Mouse (Mus musculus) midbrain, embryonic 16.5 days (tissue): ENCODE data around the gene Maml1. TPM values are rescaled to one million over a fixed set of nuclear protein-coding genes. Genes with fewer than 3 reads are reported as not detected.

Experiments
- ATAC-seq: fragments of 200-750 bp; cut with Nextera tagmentation; 2 replicates; pipeline ENCODE4 v1.8.0; 2017; ENCODE audit warnings: moderate TSS enrichment
- H3K27ac ChIP-seq: fragments of 300-500 bp; sonication (generic); 2 replicates; pipeline ENCODE4 v1.5.1; 2014; ENCODE audit warnings: mild to moderate bottlenecking, low read length, mixed read lengths
- H3K27me3 ChIP-seq: fragments of 300-500 bp; sonication (generic); 2 replicates; pipeline ENCODE4 v1.6.1; 2014; ENCODE audit warnings: low read depth, low read length, mixed read lengths; ENCODE audit not compliant: control insufficient read depth, insufficient read depth
- H3K36me3 ChIP-seq: fragments of 300-500 bp; sonication (generic); 2 replicates; pipeline ENCODE4 v1.6.1; 2014; ENCODE audit warnings: mild to moderate bottlenecking, low read length, moderate library complexity, mixed read lengths; ENCODE audit not compliant: control insufficient read depth, insufficient read depth
- H3K4me1 ChIP-seq: fragments of 300-500 bp; sonication (generic); 2 replicates; pipeline ENCODE4 v1.6.1; 2014; ENCODE audit warnings: mild to moderate bottlenecking, low read length, mixed read lengths; ENCODE audit not compliant: control insufficient read depth, insufficient read depth
- H3K4me2 ChIP-seq: fragments of 300-500 bp; sonication (generic); 2 replicates; pipeline ENCODE4 v1.6.1; 2014; ENCODE audit warnings: mild to moderate bottlenecking, low read length, mixed read lengths
- H3K4me3 ChIP-seq: fragments of 300-500 bp; sonication (generic); 2 replicates; pipeline ENCODE4 v1.5.1; 2014; ENCODE audit warnings: low read depth, mild to moderate bottlenecking, low read length, moderate library complexity, mixed read lengths
- H3K9ac ChIP-seq: fragments of 300-500 bp; sonication (generic); 2 replicates; pipeline ENCODE4 v1.6.1; 2014; ENCODE audit warnings: low read depth, low read length, mixed read lengths
- H3K9me3 ChIP-seq: fragments of 300-500 bp; sonication (generic); replicated peaks from 2 replicates; pipeline ENCODE4 v1.6.1; 2014; ENCODE audit warnings: mild to moderate bottlenecking, low read length, mixed read lengths; ENCODE audit not compliant: control insufficient read depth, poor library complexity, severe bottlenecking
- WGBS: fragments of 180-500 bp; shearing (Covaris S2); extraction: QIAGEN DNeasy Blood & Tissue Kit; methylation state at CpG from one replicate; pipeline ENCODE4 v1.1.7; 2014; 5-methylcytosine and 5-hydroxymethylcytosine counted together
- polyA plus RNA-seq: library from polyadenylated mRNA; unstranded; fragments of >200 nt; fragmentation: Nextera tagmentation; extraction: Ambion mirVana; gene quantifications from 2 replicates; pipeline ENCODE4 v1.2.1, GENCODE M21; 2015

The Maml1 gene
- polyA plus RNA-seq, 1 experiment from 2014 or later, result 2.0 TPM

DNA sequence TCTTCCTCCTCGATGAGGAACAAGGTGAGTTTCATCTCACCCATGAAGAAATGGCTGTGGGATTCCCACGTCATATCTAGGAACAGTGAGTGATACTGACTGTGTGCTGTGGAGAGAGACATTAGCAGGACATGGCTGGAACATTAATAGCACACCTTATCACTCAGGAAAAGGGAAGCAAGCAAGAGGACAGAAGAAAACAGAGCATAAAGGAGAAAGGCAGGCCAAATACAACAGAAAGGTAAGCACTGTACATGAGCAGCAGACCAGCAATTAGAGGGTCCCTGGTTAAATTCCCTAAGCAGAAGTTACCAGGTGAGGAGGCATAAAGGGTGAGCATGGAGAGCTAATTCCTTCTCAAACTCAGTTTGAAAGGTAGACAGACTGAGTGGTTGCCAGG, 17.0 kb downstream of the Maml1 start:
- peaks cover 4% of the 10 kb centered on the region for H3K4me1 ChIP-seq
- H3K9me3 ChIP-seq, result no peaks in the 10 kb centered on the region
- no peak overlapping the region for H3K9ac ChIP-seq
- no peak overlapping the region for H3K27ac ChIP-seq
- no peaks in the 10 kb centered on the region for H3K36me3 ChIP-seq
- no peak overlapping the region for H3K4me2 ChIP-seq
- 95% methylated on average over 2 of the region's 2 CpGs for WGBS
- no peak overlapping the region for H3K4me3 ChIP-seq
- no peaks in the 10 kb centered on the region for H3K27me3 ChIP-seq
- no peak for ATAC-seq

DNA sequence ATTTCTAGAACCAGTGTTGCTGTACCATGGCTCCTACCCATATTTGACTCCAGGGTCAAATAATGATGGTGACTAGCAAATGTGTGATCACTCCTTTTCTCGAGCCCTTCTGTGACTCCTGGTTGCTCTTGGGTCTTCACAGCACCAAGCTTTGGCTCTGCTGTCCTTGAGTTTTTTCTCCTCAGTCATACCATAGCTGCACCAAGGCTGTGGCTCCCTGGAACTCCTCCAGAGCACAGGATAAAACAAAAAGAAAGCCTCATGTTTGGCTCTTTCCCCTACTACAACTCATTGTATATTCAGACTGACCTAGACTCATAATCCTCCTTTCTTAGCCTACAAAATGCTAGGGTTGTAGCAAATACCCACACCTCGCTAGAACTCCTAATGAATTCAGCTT, 19.3 kb downstream of the Maml1 start:
- H3K4me3 ChIP-seq, result no peak overlapping the region
- H3K9ac ChIP-seq, result no peak overlapping the region
- WGBS, result 68% methylated on average over 2 of the region's 2 CpGs
- H3K27ac ChIP-seq, result no peak overlapping the region
- no peaks in the 10 kb centered on the region for H3K36me3 ChIP-seq
- no peak overlapping the region for H3K4me2 ChIP-seq
- ATAC-seq, result no peak
- no peaks in the 10 kb centered on the region for H3K27me3 ChIP-seq
- H3K9me3 ChIP-seq, result no peaks in the 10 kb centered on the region
- H3K4me1 ChIP-seq, result peaks cover 4% of the 10 kb centered on the region

DNA sequence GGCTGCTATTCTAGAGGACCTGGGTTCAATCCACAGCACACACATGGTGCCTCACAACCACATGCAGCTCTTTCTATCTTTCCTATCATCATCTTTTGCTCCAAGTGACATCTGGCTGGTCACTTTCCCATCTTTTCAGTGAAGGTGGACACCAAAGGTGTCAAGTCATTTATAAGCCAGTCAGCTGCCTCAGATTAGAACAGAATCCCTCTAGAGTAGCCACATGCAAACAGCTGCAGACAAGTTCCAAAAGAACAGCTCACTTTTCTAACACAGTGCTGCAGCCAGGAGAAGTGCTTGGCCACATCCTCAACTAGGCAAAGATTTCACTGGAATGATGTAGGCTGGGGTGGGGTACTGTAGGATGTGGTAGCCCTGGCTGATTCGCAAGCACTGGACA, 22.2 kb downstream of the Maml1 start:
- 88% methylated on average over 1 of the region's 1 CpGs for WGBS
- ATAC-seq, result no peak

DNA sequence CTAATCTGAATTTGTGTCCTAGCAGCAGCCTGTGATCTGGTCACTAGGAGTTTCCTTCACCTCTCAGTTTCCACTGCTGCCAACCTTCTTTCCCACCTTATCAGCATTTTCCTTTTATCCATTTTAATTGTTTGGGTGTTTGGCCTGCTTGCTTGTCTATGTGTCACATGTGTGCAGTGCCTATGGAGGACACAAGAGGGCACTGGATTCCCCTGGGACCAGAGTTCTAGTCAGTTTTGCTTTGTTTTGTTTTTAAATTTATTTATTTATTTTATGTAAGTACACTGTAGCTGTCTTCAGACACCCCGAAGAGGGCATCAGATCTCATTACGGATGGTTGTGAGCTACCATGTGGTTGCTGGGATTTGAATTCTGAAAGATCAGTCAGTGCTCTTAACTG, 22.9 kb downstream of the Maml1 start:
- peaks cover 16% of the 10 kb centered on the region for H3K36me3 ChIP-seq
- H3K4me1 ChIP-seq, result peaks cover 4% of the 10 kb centered on the region; the same call in 1 of the 2 replicates
- 90% methylated on average over 2 of the region's 2 CpGs for WGBS
- H3K4me2 ChIP-seq, result no peak overlapping the region
- no peak overlapping the region for H3K27ac ChIP-seq
- no peak overlapping the region for H3K9ac ChIP-seq
- no peak for ATAC-seq
- no peak overlapping the region for H3K4me3 ChIP-seq
- H3K9me3 ChIP-seq, result no peaks in the 10 kb centered on the region
- no peaks in the 10 kb centered on the region for H3K27me3 ChIP-seq

More for the DNA sequence above, 22.2 kb downstream of the Maml1 start:
- Histone ChIP-seq H3K27me3 (no peaks in the 10 kb centered on the region), H3K27ac (no peak overlapping the region), H3K4me1 (peaks cover 4% of the 10 kb centered on the region; the same call in 1 of the 2 replicates), H3K4me2 (no peak overlapping the region), H3K9ac (no peak overlapping the region), H3K4me3 (no peak overlapping the region), H3K9me3 (no peaks in the 10 kb centered on the region), H3K36me3 (peaks cover 16% of the 10 kb centered on the region)

DNA sequence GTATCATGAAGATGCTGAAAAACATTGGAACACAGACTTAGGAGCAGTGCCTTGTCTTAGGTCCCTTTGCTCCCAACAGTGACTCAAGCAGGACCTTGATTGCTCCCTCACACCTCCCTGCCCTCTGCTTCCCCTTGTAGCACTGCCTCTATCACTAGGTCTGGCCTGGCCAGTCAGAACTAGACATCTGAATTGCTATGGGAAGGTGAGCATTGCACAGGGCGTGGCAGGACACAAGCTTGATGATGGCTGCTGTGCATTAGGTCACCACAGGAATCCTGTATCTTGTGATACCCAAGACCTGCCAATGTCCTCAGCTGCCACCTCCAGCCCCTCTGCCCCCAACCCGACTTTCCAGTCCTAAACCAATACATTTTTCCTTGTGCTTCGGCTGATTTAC, 25.1 kb downstream of the Maml1 start:
- Histone ChIP-seq H3K9me3 (no peaks in the 10 kb centered on the region), H3K27ac (no peak overlapping the region), H3K36me3 (peaks cover 26% of the 10 kb centered on the region), H3K4me2 (no peak overlapping the region), H3K9ac (no peak overlapping the region), H3K27me3 (no peaks in the 10 kb centered on the region), H3K4me1 (no peaks in the 10 kb centered on the region), H3K4me3 (no peak overlapping the region)
- WGBS, result 95% methylated on average over 3 of the region's 3 CpGs
- ATAC-seq, result no peak

DNA sequence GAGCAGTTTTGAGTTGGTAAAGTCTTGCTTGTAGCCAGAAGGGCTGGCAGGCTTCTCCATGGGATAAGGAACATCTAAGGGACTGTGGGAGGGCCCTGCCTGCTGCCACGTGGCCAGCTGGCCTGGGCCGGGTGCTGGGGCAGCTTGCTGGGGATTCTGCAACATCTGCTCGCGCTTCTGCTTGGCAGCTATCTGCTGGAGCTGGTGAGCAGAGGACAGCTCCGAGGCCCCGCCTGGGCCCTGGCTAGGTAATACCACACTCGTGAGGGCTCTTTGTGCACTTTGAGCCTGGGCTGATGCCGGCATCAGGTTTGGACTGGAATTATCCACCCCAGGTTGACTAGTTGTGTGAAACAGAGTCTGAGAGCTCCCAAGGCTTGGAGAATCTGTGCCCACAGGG, 26.2 kb downstream of the Maml1 start:
- Histone ChIP-seq H3K9ac (no peak overlapping the region), H3K27me3 (no peaks in the 10 kb centered on the region), H3K4me1 (no peaks in the 10 kb centered on the region), H3K9me3 (no peaks in the 10 kb centered on the region), H3K36me3 (peaks cover 32% of the 10 kb centered on the region), H3K4me3 (no peak overlapping the region), H3K27ac (no peak overlapping the region), H3K4me2 (no peak overlapping the region)
- no peak for ATAC-seq
- 91% methylated on average over 8 of the region's 8 CpGs for WGBS

DNA sequence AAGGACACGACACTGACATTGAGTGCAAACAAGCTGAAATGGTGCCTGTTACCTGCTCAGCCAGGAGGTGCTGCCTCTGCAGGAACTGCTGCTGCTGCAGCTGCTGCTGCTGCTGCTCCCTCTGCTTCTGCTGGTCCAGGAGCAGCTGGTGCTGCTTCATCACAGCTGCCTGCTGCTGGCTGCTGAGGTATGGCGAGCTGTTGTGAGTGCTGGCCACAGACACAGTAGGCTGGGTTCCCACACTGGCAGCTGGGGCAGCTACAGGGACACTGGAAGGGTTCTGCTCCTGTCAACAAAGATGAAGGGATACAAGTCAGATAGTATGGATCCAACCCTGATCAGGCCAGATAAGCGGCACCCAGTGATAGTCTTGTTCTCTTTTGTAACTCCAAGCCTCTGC, 28.9 kb downstream of the Maml1 start:
- Histone ChIP-seq H3K9me3 (no peaks in the 10 kb centered on the region), H3K27me3 (no peaks in the 10 kb centered on the region), H3K27ac (no peak overlapping the region), H3K4me3 (no peak overlapping the region), H3K9ac (no peak overlapping the region), H3K4me1 (no peaks in the 10 kb centered on the region), H3K4me2 (no peak overlapping the region), H3K36me3 (peaks cover 40% of the 10 kb centered on the region)
- WGBS, result 96% methylated on average over 3 of the region's 3 CpGs
- ATAC-seq, result no peak

DNA sequence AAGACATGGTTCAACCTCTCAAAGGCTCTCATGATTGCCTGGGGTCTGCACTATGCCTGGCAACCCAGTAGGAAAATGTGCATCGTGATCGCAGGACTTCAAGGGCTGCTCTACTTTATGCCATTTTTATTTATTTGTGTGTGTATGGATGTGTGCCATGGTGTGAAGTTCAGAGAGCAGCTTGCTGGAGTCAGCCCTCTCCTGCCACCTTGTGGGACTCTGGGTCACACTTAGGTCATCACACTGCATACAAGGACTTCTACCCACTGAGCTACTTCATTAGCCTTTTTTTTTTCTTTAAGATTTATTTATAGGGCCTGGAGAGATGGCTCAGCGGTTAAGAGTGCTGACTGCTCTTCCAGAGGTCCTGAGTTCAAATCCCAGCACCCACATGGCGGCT, 30.1 kb downstream of the Maml1 start:
- Histone ChIP-seq H3K4me1 (no peaks in the 10 kb centered on the region), H3K27me3 (no peaks in the 10 kb centered on the region), H3K4me2 (no peak overlapping the region), H3K9ac (no peak overlapping the region), H3K4me3 (no peak overlapping the region), H3K36me3 (peaks cover 48% of the 10 kb centered on the region), H3K27ac (no peak overlapping the region), H3K9me3 (no peaks in the 10 kb centered on the region)
- no peak for ATAC-seq
- 94% methylated on average over 4 of the region's 4 CpGs for WGBS

DNA sequence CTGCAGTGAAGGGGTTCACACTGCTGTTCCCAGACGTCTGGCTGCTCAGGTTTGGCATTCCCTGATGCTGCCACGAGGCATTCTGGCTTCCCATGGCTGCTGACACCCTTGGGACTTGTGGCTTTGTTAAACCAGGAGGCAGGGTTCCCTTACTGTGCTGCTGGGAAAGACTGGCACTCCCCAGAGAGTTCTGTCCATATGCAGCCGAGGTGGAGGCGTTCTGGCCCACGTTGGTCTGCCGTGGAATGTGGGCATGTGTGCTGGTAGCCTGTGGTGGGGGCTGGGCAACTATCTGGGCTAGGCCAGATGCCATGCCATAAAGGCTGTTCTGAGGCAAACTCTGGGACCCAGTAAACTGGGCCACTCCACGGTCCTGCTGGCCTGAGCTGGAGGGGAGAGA, 33.8 kb downstream of the Maml1 start:
- Histone ChIP-seq H3K4me3 (no peak overlapping the region), H3K9ac (no peak overlapping the region), H3K27me3 (no peaks in the 10 kb centered on the region), H3K36me3 (peaks cover 37% of the 10 kb centered on the region), H3K4me2 (no peak overlapping the region), H3K27ac (no peak overlapping the region), H3K9me3 (no peaks in the 10 kb centered on the region), H3K4me1 (no peaks in the 10 kb centered on the region)
- ATAC-seq, result no peak
- 85% methylated on average over 7 of the region's 7 CpGs for WGBS

DNA sequence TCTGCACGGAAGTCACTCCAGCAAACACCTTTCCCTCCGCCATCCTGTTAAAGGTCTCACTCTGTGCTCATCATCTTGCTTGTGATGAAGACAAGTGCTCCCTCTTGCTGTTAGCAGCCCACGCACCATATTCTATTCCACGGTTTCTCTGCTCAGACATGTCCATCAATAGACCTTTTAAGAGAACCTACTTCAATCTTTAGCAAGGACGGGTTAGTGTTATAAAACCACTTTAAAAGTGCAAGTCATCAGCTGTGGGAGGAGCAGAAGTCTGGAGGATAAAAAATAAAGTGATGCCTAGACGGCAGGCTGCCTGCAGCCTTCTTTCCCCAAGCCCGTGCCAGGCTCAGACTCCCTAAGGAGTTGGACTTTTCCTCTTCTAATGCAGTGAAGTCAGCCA, 35.5 kb downstream of the Maml1 start:
- no peak overlapping the region for H3K4me2 ChIP-seq
- no peak for ATAC-seq
- no peak overlapping the region for H3K4me3 ChIP-seq
- H3K9me3 ChIP-seq, result no peaks in the 10 kb centered on the region
- WGBS, result 87% methylated on average over 7 of the region's 7 CpGs
- H3K9ac ChIP-seq, result no peak overlapping the region
- H3K27ac ChIP-seq, result no peak overlapping the region
- H3K36me3 ChIP-seq, result peaks cover 25% of the 10 kb centered on the region
- no peaks in the 10 kb centered on the region for H3K4me1 ChIP-seq
- H3K27me3 ChIP-seq, result no peaks in the 10 kb centered on the region
